Comparison of ENCODE assay signal across 9 mouse cellular contexts in the genomic region with DNA sequence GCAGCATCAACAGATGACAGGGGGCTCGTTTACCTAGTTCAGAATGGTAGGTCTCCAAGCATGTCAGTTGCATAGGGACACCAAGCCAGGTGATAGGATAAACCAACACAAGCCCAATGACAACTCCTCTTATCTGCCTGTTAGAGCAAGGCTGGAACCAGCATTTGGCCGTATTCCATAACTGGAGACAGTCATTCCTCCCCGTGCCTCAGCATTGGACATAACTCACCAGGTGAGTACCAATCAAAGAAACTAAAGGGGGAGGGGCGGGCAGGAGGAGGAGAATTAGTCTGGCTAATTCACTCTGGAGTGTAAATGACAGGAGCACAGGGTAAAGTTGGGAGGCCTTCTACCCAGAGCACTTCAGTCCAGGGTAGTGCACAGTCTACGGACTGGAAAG. TPM values are rescaled to one million over a fixed set of nuclear protein-coding genes. Genes with fewer than 3 reads are reported as not detected.
DNase-seq lines count a peak whose midpoint lies in the region; ATAC-seq and TF ChIP-seq lines count a peak whose summit lies in the region.
"Had no signal": no experiment of that assay in that cellular context is flagged by ENCODE, and none has a peak within 500 bp of the region (broad histone marks: within the 10 kb centered on the region; RNA-seq: fewer than 3 reads in every experiment).

No protein-coding gene starts in this region.

- H3K4me1 ChIP-seq in heart, adult 2 months (ENCODE audit: control insufficient read depth, insufficient read depth, low read length) = peaks cover 70% of the 10 kb centered on the region
- peaks cover 58% of the 10 kb centered on the region for H3K4me1 ChIP-seq in liver, postnatal 0 days (ENCODE audit: insufficient read depth)
- peaks cover 77% of the 10 kb centered on the region for H3K4me1 ChIP-seq in liver, embryonic 12.5 days
- peaks cover 97% of the 10 kb centered on the region for H3K4me1 ChIP-seq in embryonic facial prominence, embryonic 15.5 days
- peaks cover 94% of the 10 kb centered on the region for H3K4me1 ChIP-seq in limb, embryonic 13.5 days

- intact Hi-C loops in heart, adult 2 months (cut with DNase I) = no loop called here

- H3K4me3 ChIP-seq in heart, adult 2 months = peak overlapping the region; percentile 1; the same call in 1 of the 2 replicates
- no peak overlapping the region for H3K4me3 ChIP-seq in liver, postnatal 0 days (ENCODE audit: low read depth, low read length)
- no peak overlapping the region for H3K4me3 ChIP-seq in liver, embryonic 12.5 days
- H3K4me3 ChIP-seq in embryonic facial prominence, embryonic 15.5 days (replicated peaks) = no peak overlapping the region
- H3K4me3 ChIP-seq in limb, embryonic 13.5 days = no peak overlapping the region

- DNase-seq in heart, adult 2 months = no peak
- no peak for DNase-seq in heart, adult 8-10 months (ENCODE audit: low spot score)
- DNase-seq in liver, postnatal 0 days = no peak
- no peak for DNase-seq in yolk sac, embryonic 10.5 days (ENCODE audit: low spot score)
- DNase-seq: gastrocnemius, postnatal 10 days had no signal

- H3K4me2 ChIP-seq in liver, postnatal 0 days (ENCODE audit: low read depth, low read length) = no peak overlapping the region
- no peak overlapping the region for H3K4me2 ChIP-seq in liver, embryonic 12.5 days
- H3K4me2 ChIP-seq in embryonic facial prominence, embryonic 15.5 days (replicated peaks) = peak overlapping the region; percentile 15; the same call in 1 of the 2 replicates
- H3K4me2 ChIP-seq in limb, embryonic 13.5 days (replicated peaks) = peak overlapping the region; percentile 41; the same call in 1 of the 2 replicates

- H3K9me3 ChIP-seq in liver, postnatal 0 days (ENCODE audit: low read length) = no peaks in the 10 kb centered on the region
- no peaks in the 10 kb centered on the region for H3K9me3 ChIP-seq in liver, embryonic 12.5 days (replicated peaks)
- H3K9me3 ChIP-seq in embryonic facial prominence, embryonic 15.5 days (replicated peaks) = no peaks in the 10 kb centered on the region
- H3K9me3 ChIP-seq in limb, embryonic 13.5 days = no peaks in the 10 kb centered on the region

- TF ChIP-seq EP300 in heart, adult 2 months (IDR thresholded peaks at IDR 0.05; ENCODE audit: insufficient read depth, low read depth, low read length) = no peak
- TF ChIP-seq EP300 in liver, postnatal 0 days (IDR thresholded peaks at IDR 0.05; ENCODE audit: low read depth) = no peak

- no peak for TF ChIP-seq POLR2A in heart, adult 2 months (IDR thresholded peaks at IDR 0.05; ENCODE audit: insufficient read depth, low read depth, low read length)

- no peaks in the 10 kb centered on the region for H3K27me3 ChIP-seq in heart, adult 2 months (ENCODE audit: control insufficient read depth, insufficient read depth, low read length)
- no peaks in the 10 kb centered on the region for H3K27me3 ChIP-seq in liver, postnatal 0 days (ENCODE audit: insufficient read depth, low read length)
- H3K27me3 ChIP-seq in liver, embryonic 12.5 days (replicated peaks) = peaks cover 16% of the 10 kb centered on the region
- no peaks in the 10 kb centered on the region for H3K27me3 ChIP-seq in embryonic facial prominence, embryonic 15.5 days
- no peaks in the 10 kb centered on the region for H3K27me3 ChIP-seq in limb, embryonic 13.5 days

- WGBS in heart, adult 2 months = 48% methylated on average over 5 of the region's 5 CpGs
- WGBS in liver, postnatal 0 days (ENCODE audit: insufficient replicate concordance) = 56% methylated on average over 5 of the region's 5 CpGs
- 62% methylated on average over 5 of the region's 5 CpGs for WGBS in liver, embryonic 12.5 days (ENCODE audit: insufficient replicate concordance)
- WGBS in embryonic facial prominence, embryonic 15.5 days = 56% methylated on average over 5 of the region's 5 CpGs
- 49% methylated on average over 5 of the region's 5 CpGs for WGBS in limb, embryonic 13.5 days

- H3K27ac ChIP-seq in heart, adult 2 months = peak overlapping the region; percentile 97
- H3K27ac ChIP-seq in liver, postnatal 0 days (ENCODE audit: low read depth) = 0 out of 2 replicates have a peak overlapping the region, but pooled peaks have one; percentile 48
- no peak overlapping the region; the same call in 1 of the 2 replicates for H3K27ac ChIP-seq in liver, embryonic 12.5 days
- H3K27ac ChIP-seq in embryonic facial prominence, embryonic 15.5 days (replicated peaks) = peak overlapping the region; percentile 81
- H3K27ac ChIP-seq in limb, embryonic 13.5 days = peak overlapping the region; percentile 75

- H3K79me2 ChIP-seq in heart, adult 2 months (replicated peaks; ENCODE audit: control insufficient read depth, insufficient read depth, low read length) = peaks cover 1% of the 10 kb centered on the region; the same call in 1 of the 2 replicates

- H3K36me3 ChIP-seq in heart, adult 2 months (ENCODE audit: control insufficient read depth, insufficient read depth, low read length) = peaks cover 15% of the 10 kb centered on the region
- peaks cover 7% of the 10 kb centered on the region for H3K36me3 ChIP-seq in liver, postnatal 0 days (replicated peaks; ENCODE audit: insufficient read depth, low read length)
- 0 out of 2 replicates have a peak, but pooled peaks cover 3% of the 10 kb centered on the region for H3K36me3 ChIP-seq in liver, embryonic 12.5 days
- H3K36me3 ChIP-seq in embryonic facial prominence, embryonic 15.5 days = no peaks in the 10 kb centered on the region
- peaks cover 2% of the 10 kb centered on the region; the same call in 1 of the 2 replicates for H3K36me3 ChIP-seq in limb, embryonic 13.5 days

- no peak for TF ChIP-seq CTCF in heart, adult 2 months (IDR thresholded peaks at IDR 0.05)
- no peak for TF ChIP-seq CTCF in liver, postnatal 0 days (IDR thresholded peaks at IDR 0.05; ENCODE audit: low read depth)

- peak overlapping the region; percentile 4; the same call in 1 of the 2 replicates for H3K9ac ChIP-seq in heart, adult 2 months (ENCODE audit: low read depth, low read length)
- H3K9ac ChIP-seq in liver, postnatal 0 days (replicated peaks) = no peak overlapping the region
- no peak overlapping the region for H3K9ac ChIP-seq in liver, embryonic 12.5 days
- no peak overlapping the region for H3K9ac ChIP-seq in embryonic facial prominence, embryonic 15.5 days
- H3K9ac ChIP-seq in limb, embryonic 13.5 days = no peak overlapping the region

- no peak for ATAC-seq in liver, postnatal 0 days
- no peak for ATAC-seq in liver, embryonic 12.5 days
- ATAC-seq in embryonic facial prominence, embryonic 15.5 days (ENCODE audit: insufficient number of reproducible peaks, low FRiP score, low TSS enrichment, low read depth) = no peak
- ATAC-seq in limb, embryonic 13.5 days (ENCODE audit: low FRiP score, low read depth) = no peak
- ATAC-seq in megakaryocyte, adult 5-6 weeks (ENCODE audit: poor library complexity, severe bottlenecking) = no peak

RNA-seq across cellular contexts. Expression of a gene that starts 21.5 kb away (rescaled TPM):
- 10 to 100 TPM; 31.6 to 32.4 TPM for total RNA-seq in heart, adult 2 months (2021)
- 22.0 and 23.2 TPM in 2 replicates for polyA plus RNA-seq in heart, adult 2 months (2012; rRNA removed)
- total RNA-seq in heart, adult 8-10 months (2022) = 10 to 100 TPM; 22.2 to 36.5 (median 29.1) TPM
- polyA plus RNA-seq in liver, postnatal 0 days (2015; fragmentation: Nextera tagmentation; extraction: Ambion mirVana) = 2.0 and 2.1 TPM in 2 replicates
- 4.1 and 4.4 TPM in 2 replicates for polyA plus RNA-seq in liver, embryonic 12.5 days (2016; fragmentation: Nextera tagmentation; extraction: Ambion mirVana)
- 26.0 and 30.3 TPM in 2 replicates for polyA plus RNA-seq in embryonic facial prominence, embryonic 15.5 days (2015; fragmentation: Nextera tagmentation; extraction: Ambion mirVana)
- 13.7 and 15.5 TPM in 2 replicates for polyA plus RNA-seq in limb, embryonic 13.5 days (2015; fragmentation: Nextera tagmentation; extraction: Ambion mirVana)
- total RNA-seq in megakaryocyte, adult 5-6 weeks (2015) = 37.6 and 43.0 TPM in 2 replicates
- total RNA-seq in megakaryocyte, adult 5-6 weeks (2017) = 22.3 and 48.3 TPM in 2 replicates

RNA-seq across cellular contexts. Expression of a gene that starts 50.0 kb away (rescaled TPM):
- total RNA-seq in heart, adult 2 months (2021) = 10 to 100 TPM; 36.3 to 40.4 TPM
- 37.5 and 50.1 TPM in 2 replicates for polyA plus RNA-seq in heart, adult 2 months (2012; rRNA removed)
- total RNA-seq in heart, adult 8-10 months (2022) = 10 to 100 TPM; 40.7 to 45.7 (median 41.7) TPM
- 7.8 and 8.0 TPM in 2 replicates for polyA plus RNA-seq in liver, postnatal 0 days (2015; fragmentation: Nextera tagmentation; extraction: Ambion mirVana)
- polyA plus RNA-seq in liver, embryonic 12.5 days (2016; fragmentation: Nextera tagmentation; extraction: Ambion mirVana) = 13.0 and 14.4 TPM in 2 replicates
- 25.9 and 27.0 TPM in 2 replicates for polyA plus RNA-seq in embryonic facial prominence, embryonic 15.5 days (2015; fragmentation: Nextera tagmentation; extraction: Ambion mirVana)
- 24.9 and 28.1 TPM in 2 replicates for polyA plus RNA-seq in limb, embryonic 13.5 days (2015; fragmentation: Nextera tagmentation; extraction: Ambion mirVana)
- total RNA-seq in megakaryocyte, adult 5-6 weeks (2015) = 41.6 and 43.9 TPM in 2 replicates
- total RNA-seq in megakaryocyte, adult 5-6 weeks (2017) = 31.1 and 34.6 TPM in 2 replicates

Comparison
In these comparisons a context has a peak if more than half of its experiments do, and no peak if none do; other contexts are left out.
1. H3K4me2 ChIP-seq: peak in embryonic facial prominence, embryonic 15.5 days (single experiment) and limb, embryonic 13.5 days (single experiment); none in liver, postnatal 0 days (single experiment) and liver, embryonic 12.5 days (single experiment).